Mouse (Mus musculus): ENCODE results near the gene Tstd1. TPM values are rescaled to one million over a fixed set of nuclear protein-coding genes. Genes with fewer than 3 reads are reported as not detected.
A peak's percentile ranks its signal among the peaks of the same experiment; 100 is the strongest.

Gene Tstd1
- polyA plus RNA-seq, 1 experiment from 2014 or later: 3.2 TPM

DNA sequence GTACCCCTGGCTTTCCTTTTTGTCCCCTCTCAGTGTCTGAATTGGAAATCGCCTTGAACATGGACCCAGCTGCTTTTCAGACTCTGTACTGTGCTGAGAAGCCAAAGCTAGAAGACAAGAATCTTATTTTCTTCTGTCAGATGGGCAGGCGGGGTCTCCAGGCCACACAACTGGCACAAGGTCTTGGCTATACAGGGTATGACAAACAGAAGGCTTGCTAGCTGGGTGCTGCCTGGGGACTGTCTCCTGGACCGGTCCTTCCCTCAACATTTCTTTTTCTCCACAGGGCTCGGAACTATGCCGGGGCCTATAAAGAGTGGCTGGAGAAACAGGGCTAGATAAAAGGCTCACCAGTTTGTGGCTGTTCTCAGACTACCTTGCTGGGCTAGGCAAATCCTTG is 1.2 kb downstream of the Tstd1 start:
- 83% methylated on average over 5 of the region's 5 CpGs for WGBS
- Histone ChIP-seq H3K27ac (replicated peaks; ENCODE audit: low read depth, low read length) (no peak overlapping the region), H3K4me2 (ENCODE audit: low read depth, low read length) (no peak overlapping the region)

DNA sequence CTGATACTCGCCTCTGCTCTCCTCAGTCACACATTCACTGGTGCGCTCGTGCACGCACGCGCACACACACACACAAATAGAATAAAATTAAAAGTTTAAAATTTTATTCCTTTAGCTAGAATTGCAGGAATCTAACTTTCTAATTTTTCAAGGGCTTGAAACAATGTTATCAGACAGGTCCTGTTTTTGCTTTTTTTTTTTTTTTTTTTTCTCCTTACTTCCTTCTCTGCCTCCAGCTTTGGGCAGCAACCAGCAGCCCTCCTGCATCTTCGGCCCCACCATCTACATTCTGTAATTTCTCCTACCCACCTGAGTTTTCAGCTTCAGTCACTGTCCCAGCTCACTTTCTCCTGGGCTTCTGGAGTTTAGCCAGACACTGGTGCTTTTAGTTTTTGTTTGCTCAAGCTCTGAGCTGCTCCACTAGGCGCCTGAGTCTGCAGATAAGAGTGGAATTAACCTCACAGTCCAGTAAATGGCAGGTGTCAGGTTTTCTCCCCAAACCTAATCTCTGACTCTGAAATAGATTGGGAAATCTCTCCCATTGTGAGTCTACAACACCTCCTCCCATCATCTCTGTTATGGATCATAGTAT is 3.9 kb downstream of the Tstd1 start:
- H3K27me3 ChIP-seq (ENCODE audit: control insufficient read depth, insufficient read depth, low read length): no peaks in the 10 kb centered on the region
- 90% methylated on average over 8 of the region's 8 CpGs for WGBS
- H3K27ac ChIP-seq (replicated peaks; ENCODE audit: low read depth, low read length): no peak overlapping the region
- no peaks in the 10 kb centered on the region for H3K4me1 ChIP-seq (ENCODE audit: control insufficient read depth, insufficient read depth, low read length)
- peaks cover 8% of the 10 kb centered on the region for H3K36me3 ChIP-seq (replicated peaks; ENCODE audit: control insufficient read depth, insufficient read depth, low read depth, low read length)
- no peak for ATAC-seq (replicated peaks; ENCODE audit: insufficient number of reproducible peaks, low FRiP score, low TSS enrichment, low read depth)
- DNase-seq (ENCODE audit: low spot score): no peak
- no peak overlapping the region for H3K9ac ChIP-seq (replicated peaks; ENCODE audit: low read length)
- H3K4me2 ChIP-seq (ENCODE audit: low read depth, low read length): no peak overlapping the region
- no peak overlapping the region for H3K4me3 ChIP-seq (ENCODE audit: low read depth, low read length)
- no peaks in the 10 kb centered on the region for H3K9me3 ChIP-seq (replicated peaks; ENCODE audit: control insufficient read depth, low read length)

More for the DNA sequence above, 1.2 kb downstream of the Tstd1 start:
- no peaks in the 10 kb centered on the region for H3K4me1 ChIP-seq (ENCODE audit: control insufficient read depth, insufficient read depth, low read length)
- peaks cover 13% of the 10 kb centered on the region for H3K36me3 ChIP-seq (replicated peaks; ENCODE audit: control insufficient read depth, insufficient read depth, low read depth, low read length)
- H3K4me3 ChIP-seq (ENCODE audit: low read depth, low read length): no peak overlapping the region
- no peak overlapping the region for H3K9ac ChIP-seq (replicated peaks; ENCODE audit: low read length)
- no peaks in the 10 kb centered on the region for H3K9me3 ChIP-seq (replicated peaks; ENCODE audit: control insufficient read depth, low read length)
- ATAC-seq (replicated peaks; ENCODE audit: insufficient number of reproducible peaks, low FRiP score, low TSS enrichment, low read depth) (no peak), DNase-seq (ENCODE audit: low spot score) (no peak)
- no peaks in the 10 kb centered on the region for H3K27me3 ChIP-seq (ENCODE audit: control insufficient read depth, insufficient read depth, low read length)

DNA sequence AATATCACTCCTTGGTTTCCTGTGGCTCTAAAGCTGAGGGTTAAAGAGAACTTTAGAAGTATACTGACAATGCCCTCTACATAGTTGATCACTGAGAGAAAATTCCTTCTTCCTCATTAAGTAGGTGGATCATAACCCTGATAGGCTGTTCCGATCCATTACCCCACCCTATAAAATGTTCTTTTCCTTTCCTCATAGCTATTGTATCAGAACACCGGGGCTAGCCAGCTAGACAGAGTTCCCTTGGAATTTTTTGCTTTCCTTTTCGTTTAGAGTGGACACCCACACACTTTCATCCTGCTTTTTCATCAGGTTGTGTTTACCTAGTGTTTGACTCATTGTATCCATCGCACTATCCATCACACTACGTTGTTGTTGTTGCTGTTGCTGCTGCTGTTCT is 6.0 kb downstream of the Tstd1 start:
- no peaks in the 10 kb centered on the region for H3K27me3 ChIP-seq (ENCODE audit: control insufficient read depth, insufficient read depth, low read length)
- DNase-seq (ENCODE audit: low spot score): no peak
- no peak for ATAC-seq (replicated peaks; ENCODE audit: insufficient number of reproducible peaks, low FRiP score, low TSS enrichment, low read depth)
- no peaks in the 10 kb centered on the region for H3K4me1 ChIP-seq (ENCODE audit: control insufficient read depth, insufficient read depth, low read length)
- H3K9me3 ChIP-seq (replicated peaks; ENCODE audit: control insufficient read depth, low read length): no peaks in the 10 kb centered on the region
- H3K27ac ChIP-seq (replicated peaks; ENCODE audit: low read depth, low read length): no peak overlapping the region
- H3K4me2 ChIP-seq (ENCODE audit: low read depth, low read length): no peak overlapping the region
- H3K36me3 ChIP-seq (replicated peaks; ENCODE audit: control insufficient read depth, insufficient read depth, low read depth, low read length): no peaks in the 10 kb centered on the region
- no peak overlapping the region for H3K4me3 ChIP-seq (ENCODE audit: low read depth, low read length)
- WGBS: 77% methylated on average over 5 of the region's 5 CpGs
- H3K9ac ChIP-seq (replicated peaks; ENCODE audit: low read length): no peak overlapping the region

DNA sequence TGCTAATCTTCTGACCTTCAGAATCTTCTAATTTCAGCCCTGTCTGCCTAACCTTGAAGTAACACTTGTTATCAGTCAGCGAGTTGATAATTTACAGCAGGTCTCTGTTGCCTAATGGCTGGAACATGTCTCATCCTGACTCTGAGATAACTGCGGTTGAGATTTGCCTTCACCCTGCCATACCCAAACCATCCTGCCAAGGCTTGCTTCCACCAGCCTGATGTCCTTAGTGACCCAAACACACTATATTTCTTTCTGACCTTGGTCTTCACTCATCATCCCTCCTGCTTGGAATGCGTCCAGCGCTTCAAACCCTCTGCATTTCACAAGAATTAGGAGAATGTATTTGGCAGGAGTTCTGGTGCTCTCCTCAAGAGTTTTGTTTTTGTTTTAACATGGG is 6.5 kb downstream of the Tstd1 start:
- DNase-seq (ENCODE audit: low spot score) (no peak), ATAC-seq (replicated peaks; ENCODE audit: insufficient number of reproducible peaks, low FRiP score, low TSS enrichment, low read depth) (no peak)
- Histone ChIP-seq H3K9ac (replicated peaks; ENCODE audit: low read length) (no peak overlapping the region), H3K4me2 (ENCODE audit: low read depth, low read length) (no peak overlapping the region), H3K27me3 (ENCODE audit: control insufficient read depth, insufficient read depth, low read length) (no peaks in the 10 kb centered on the region), H3K4me1 (ENCODE audit: control insufficient read depth, insufficient read depth, low read length) (no peaks in the 10 kb centered on the region), H3K36me3 (replicated peaks; ENCODE audit: control insufficient read depth, insufficient read depth, low read depth, low read length) (no peaks in the 10 kb centered on the region), H3K27ac (replicated peaks; ENCODE audit: low read depth, low read length) (no peak overlapping the region), H3K9me3 (replicated peaks; ENCODE audit: control insufficient read depth, low read length) (no peaks in the 10 kb centered on the region), H3K4me3 (ENCODE audit: low read depth, low read length) (no peak overlapping the region)
- 82% methylated on average over 4 of the region's 4 CpGs for WGBS

DNA sequence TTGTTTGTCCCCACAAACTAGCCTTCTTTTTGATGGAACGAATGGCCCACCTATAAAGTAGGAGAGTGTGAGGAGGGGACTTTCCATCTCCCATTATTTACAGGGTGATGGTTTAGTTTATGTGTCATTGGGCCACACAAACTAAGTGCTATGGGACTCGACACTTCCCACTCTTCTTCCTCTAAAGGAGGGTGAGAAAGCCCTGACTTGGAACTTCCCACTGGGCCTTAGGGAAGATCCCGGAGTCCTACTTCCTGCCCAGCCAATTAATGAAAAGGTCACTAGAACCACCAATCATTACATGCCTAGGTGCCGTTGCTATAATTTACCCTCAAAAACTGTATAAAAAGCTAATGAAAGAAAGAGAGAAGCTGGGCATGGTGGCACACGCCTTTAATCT is 13.5 kb downstream of the Tstd1 start:
- ATAC-seq (replicated peaks; ENCODE audit: insufficient number of reproducible peaks, low FRiP score, low TSS enrichment, low read depth): no peak
- H3K4me1 ChIP-seq (ENCODE audit: control insufficient read depth, insufficient read depth, low read length): no peaks in the 10 kb centered on the region
- DNase-seq (ENCODE audit: low spot score): no peak
- H3K9me3 ChIP-seq (replicated peaks; ENCODE audit: control insufficient read depth, low read length): no peaks in the 10 kb centered on the region
- no peak overlapping the region for H3K9ac ChIP-seq (replicated peaks; ENCODE audit: low read length)
- H3K4me2 ChIP-seq (ENCODE audit: low read depth, low read length): no peak overlapping the region
- no peaks in the 10 kb centered on the region; the same call in 1 of the 2 replicates for H3K27me3 ChIP-seq (ENCODE audit: control insufficient read depth, insufficient read depth, low read length)
- no peak overlapping the region for H3K4me3 ChIP-seq (ENCODE audit: low read depth, low read length)
- no peaks in the 10 kb centered on the region for H3K36me3 ChIP-seq (replicated peaks; ENCODE audit: control insufficient read depth, insufficient read depth, low read depth, low read length)
- H3K27ac ChIP-seq (replicated peaks; ENCODE audit: low read depth, low read length): no peak overlapping the region
- WGBS: 83% methylated on average over 5 of the region's 5 CpGs

DNA sequence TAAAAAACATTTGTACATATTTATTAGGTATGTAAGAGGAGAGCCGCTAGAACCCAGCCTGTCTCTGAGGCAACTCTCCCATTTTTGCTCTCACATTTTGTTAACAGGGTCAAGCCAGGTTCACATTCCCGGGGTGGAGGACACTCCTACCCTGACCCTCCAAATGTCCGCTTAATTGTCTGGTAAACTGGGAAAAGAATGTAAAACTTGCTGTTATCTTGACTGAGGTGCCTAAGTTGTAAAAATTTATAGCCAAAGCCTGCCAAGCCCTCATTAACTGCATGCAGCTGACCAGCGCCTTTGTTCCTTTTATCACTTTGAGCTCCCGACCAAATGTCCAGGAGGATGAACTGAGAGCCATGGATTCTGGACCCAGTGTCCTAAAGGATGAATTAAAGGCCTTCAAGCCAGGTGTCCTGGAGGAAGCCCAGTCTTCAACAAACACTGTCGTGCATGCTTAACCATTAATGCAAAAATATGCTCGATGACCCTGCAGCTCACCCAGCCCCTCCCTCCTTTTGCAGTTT is 16.7 kb downstream of the Tstd1 start:
- DNase-seq (ENCODE audit: low spot score) (no peak), ATAC-seq (replicated peaks; ENCODE audit: insufficient number of reproducible peaks, low FRiP score, low TSS enrichment, low read depth) (no peak)
- no peak overlapping the region for H3K4me2 ChIP-seq (ENCODE audit: low read depth, low read length)
- H3K36me3 ChIP-seq (replicated peaks; ENCODE audit: control insufficient read depth, insufficient read depth, low read depth, low read length): no peaks in the 10 kb centered on the region
- no peak overlapping the region for H3K4me3 ChIP-seq (ENCODE audit: low read depth, low read length)
- 67% methylated on average over 7 of the region's 7 CpGs for WGBS
- H3K9ac ChIP-seq (replicated peaks; ENCODE audit: low read length): no peak overlapping the region
- no peaks in the 10 kb centered on the region for H3K9me3 ChIP-seq (replicated peaks; ENCODE audit: control insufficient read depth, low read length)
- H3K27ac ChIP-seq (replicated peaks; ENCODE audit: low read depth, low read length): no peak overlapping the region
- peaks cover 2% of the 10 kb centered on the region; the same call in 1 of the 2 replicates for H3K27me3 ChIP-seq (ENCODE audit: control insufficient read depth, insufficient read depth, low read length)
- H3K4me1 ChIP-seq (ENCODE audit: control insufficient read depth, insufficient read depth, low read length): no peaks in the 10 kb centered on the region

DNA sequence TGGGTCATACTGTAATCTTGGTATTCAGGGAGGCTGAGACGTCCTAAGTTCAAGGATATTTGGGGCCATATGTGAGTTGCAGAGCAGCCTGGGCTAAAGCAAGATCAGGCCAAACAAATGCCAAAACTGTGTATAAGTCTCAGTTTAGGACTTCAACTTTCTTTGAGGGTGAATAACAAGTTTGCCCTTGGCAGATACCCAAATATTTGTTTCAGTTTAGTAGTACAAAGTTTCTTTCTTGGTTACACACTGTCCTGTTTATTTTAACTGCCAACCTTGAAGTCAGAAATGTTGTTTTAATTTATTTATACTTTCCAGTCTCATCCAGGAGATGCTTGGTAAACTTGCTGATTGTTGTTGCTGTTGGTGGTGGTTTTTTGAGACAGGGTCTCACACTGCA is 17.3 kb downstream of the Tstd1 start:
- H3K4me1 ChIP-seq (ENCODE audit: control insufficient read depth, insufficient read depth, low read length): no peaks in the 10 kb centered on the region
- no peak overlapping the region for H3K4me2 ChIP-seq (ENCODE audit: low read depth, low read length)
- ATAC-seq (replicated peaks; ENCODE audit: insufficient number of reproducible peaks, low FRiP score, low TSS enrichment, low read depth) (no peak), DNase-seq (ENCODE audit: low spot score) (no peak)
- 69% methylated on average over 1 of the region's 1 CpGs for WGBS
- H3K4me3 ChIP-seq (ENCODE audit: low read depth, low read length): no peak overlapping the region
- H3K27ac ChIP-seq (replicated peaks; ENCODE audit: low read depth, low read length): no peak overlapping the region
- H3K36me3 ChIP-seq (replicated peaks; ENCODE audit: control insufficient read depth, insufficient read depth, low read depth, low read length): no peaks in the 10 kb centered on the region
- H3K9me3 ChIP-seq (replicated peaks; ENCODE audit: control insufficient read depth, low read length): no peaks in the 10 kb centered on the region
- no peak overlapping the region for H3K9ac ChIP-seq (replicated peaks; ENCODE audit: low read length)
- peaks cover 2% of the 10 kb centered on the region; the same call in 1 of the 2 replicates for H3K27me3 ChIP-seq (ENCODE audit: control insufficient read depth, insufficient read depth, low read length)

DNA sequence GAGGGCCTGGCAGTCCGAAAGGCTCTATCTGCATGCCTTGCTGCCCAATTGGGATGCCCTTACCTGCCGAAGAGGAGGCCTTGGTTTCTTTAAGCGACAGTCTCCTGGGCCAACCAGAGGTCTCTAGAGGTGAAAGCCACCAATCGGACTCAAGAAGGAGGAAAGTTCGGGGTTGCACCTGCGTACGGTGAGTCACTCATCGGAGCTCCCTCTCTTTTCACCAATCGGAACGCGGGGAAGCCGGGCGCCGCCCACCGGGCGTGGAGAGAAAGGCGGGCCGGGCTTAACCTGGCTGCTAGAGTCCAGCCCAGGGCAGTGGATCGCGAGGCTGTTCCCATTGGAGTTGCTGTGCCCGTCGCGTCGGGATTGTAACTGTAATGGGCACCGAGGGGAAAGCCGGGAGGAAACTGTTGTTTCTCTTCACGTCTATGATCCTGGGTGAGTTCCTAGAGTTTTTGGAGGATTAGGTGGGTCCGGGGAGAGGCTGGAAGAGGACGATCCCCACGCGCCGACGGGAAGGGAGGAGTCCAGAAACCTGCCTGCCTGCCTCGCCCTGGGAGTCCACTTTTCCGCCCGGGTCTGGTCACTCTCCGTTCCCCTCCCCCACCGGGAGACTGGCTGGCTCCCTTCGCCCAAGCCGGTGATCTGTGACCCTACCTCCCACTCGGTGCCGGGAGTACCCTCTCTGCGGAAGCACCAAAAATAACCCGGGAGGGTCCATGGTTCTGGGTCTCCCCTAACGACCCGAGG is 18.8 kb downstream of the Tstd1 start, which contains the start of gene F11r:
Gene F11r (plus strand): TSS at position 272 of the 750 bp plus-strand sequence.
- Histone ChIP-seq H3K36me3 (replicated peaks; ENCODE audit: control insufficient read depth, insufficient read depth, low read depth, low read length) (no peaks in the 10 kb centered on the region), H3K4me2 (ENCODE audit: low read depth, low read length) (peak within 1 kb of the TSS; percentile 53), H3K4me1 (ENCODE audit: control insufficient read depth, insufficient read depth, low read length) (no peaks in the 10 kb centered on the region), H3K4me3 (ENCODE audit: low read depth, low read length) (peak within 1 kb of the TSS; percentile 38), H3K9me3 (replicated peaks; ENCODE audit: control insufficient read depth, low read length) (no peaks in the 10 kb centered on the region), H3K9ac (replicated peaks; ENCODE audit: low read length) (0 out of 2 replicates have a peak within 1 kb of the TSS, but pooled peaks have one; percentile 14), H3K27ac (replicated peaks; ENCODE audit: low read depth, low read length) (no peak within 1 kb of the TSS), H3K27me3 (ENCODE audit: control insufficient read depth, insufficient read depth, low read length) (peaks cover 2% of the 10 kb centered on the region; the same call in 1 of the 2 replicates)
- ATAC-seq (replicated peaks; ENCODE audit: insufficient number of reproducible peaks, low FRiP score, low TSS enrichment, low read depth) (peak; percentile 75), DNase-seq (ENCODE audit: low spot score) (peak; percentile 77)
- WGBS: under 1% methylated on average over 46 of the region's 46 CpGs

Measured in embryonic facial prominence, embryonic 11.5 days (tissue).